9 mouse cellular contexts compared by ENCODE assay signal in the genomic region with DNA sequence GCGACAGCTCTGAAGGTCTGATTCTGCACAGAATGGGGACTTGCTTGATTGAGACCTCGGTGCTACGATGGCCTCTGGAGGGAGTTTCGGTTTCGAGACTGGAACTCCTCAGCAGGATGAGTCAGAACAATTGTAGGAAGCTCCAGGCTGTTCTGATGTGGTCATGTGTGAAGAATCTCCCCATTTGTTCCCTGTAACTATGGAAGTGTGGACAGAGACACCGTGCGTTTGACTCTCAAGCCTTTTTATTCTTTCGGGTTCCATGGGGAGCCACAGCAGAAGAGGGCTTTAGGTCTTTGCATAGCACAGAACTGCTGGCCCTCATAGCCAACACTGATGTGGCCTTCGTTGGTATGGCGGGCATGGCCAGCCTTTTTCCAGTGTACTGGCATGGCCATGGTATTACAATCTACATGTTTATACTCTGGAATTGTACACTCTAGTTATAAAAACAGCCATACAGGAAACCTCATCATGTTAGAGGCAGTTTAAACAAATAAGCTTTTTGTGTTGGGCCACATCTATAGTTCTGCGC. TPM values are rescaled to one million over a fixed set of nuclear protein-coding genes. Genes with fewer than 3 reads are reported as not detected.
DNase-seq lines count a peak whose midpoint lies in the region; ATAC-seq and TF ChIP-seq lines count a peak whose summit lies in the region.
"Had no signal": no experiment of that assay in that cellular context is flagged by ENCODE, and none has a peak within 500 bp of the region (broad histone marks: within the 10 kb centered on the region; RNA-seq: fewer than 3 reads in every experiment).

No protein-coding gene starts in this region.

- H3K36me3 ChIP-seq in thymus, adult 2 months (ENCODE audit: control insufficient read depth, insufficient read depth, low read length), result peaks cover 23% of the 10 kb centered on the region
- peaks cover 7% of the 10 kb centered on the region; the same call in 1 of the 2 replicates for H3K36me3 ChIP-seq in stomach, postnatal 0 days (ENCODE audit: control insufficient read depth, insufficient read depth, low read length)

- H3K27me3 ChIP-seq in thymus, adult 2 months (ENCODE audit: control insufficient read depth, insufficient read depth, low read length), result no peaks in the 10 kb centered on the region
- H3K27me3 ChIP-seq in stomach, postnatal 0 days (ENCODE audit: control insufficient read depth, insufficient read depth, low read length), result no peaks in the 10 kb centered on the region
- H3K27me3 ChIP-seq: embryonic facial prominence, embryonic 13.5 days had no signal

- TF ChIP-seq POLR2A in thymus, adult 2 months (IDR thresholded peaks at IDR 0.05; ENCODE audit: control insufficient read depth, extremely low read depth, insufficient read depth, low read length, poor library complexity), result no peak

- no peak overlapping the region for H3K9ac ChIP-seq in stomach, postnatal 0 days (ENCODE audit: low read length)
- H3K9ac ChIP-seq: embryonic facial prominence, embryonic 13.5 days had no signal

- DNase-seq in thymus, adult 2 months, result no peak
- no peak for DNase-seq in thymus, postnatal 14 days
- DNase-seq in heart, postnatal 14 days, result peak; percentile 46 to 52
- DNase-seq in lung, adult 18-20 months, result peak; percentile 64 to 66
- DNase-seq in stomach, postnatal 0 days (ENCODE audit: low spot score), result peak; percentile 13
- no peak for DNase-seq in MN1 (ENCODE audit: low spot score)
- DNase-seq in cerebellum, adult 11 months, result no peak
- DNase-seq in right cerebral cortex, postnatal 25 days, result no peak

- intact Hi-C loops in heart, postnatal 14 days (cut with DNase I), result no loop called here

- WGBS in thymus, adult 2 months, result 62% methylated on average over 11 of the region's 11 CpGs
- WGBS in stomach, postnatal 0 days, result 85% methylated on average over 11 of the region's 11 CpGs

- peak overlapping the region; percentile 6; the same call in 1 of the 2 replicates for H3K4me3 ChIP-seq in thymus, adult 2 months (ENCODE audit: control insufficient read depth, insufficient read depth, low read length)
- no peak overlapping the region for H3K4me3 ChIP-seq in stomach, postnatal 0 days (ENCODE audit: low read depth, low read length)
- H3K4me3 ChIP-seq: embryonic facial prominence, embryonic 13.5 days had no signal

- no peak for TF ChIP-seq CTCF in thymus, adult 2 months (IDR thresholded peaks at IDR 0.05; ENCODE audit: borderline replicate concordance, control insufficient read depth, extremely low read depth, insufficient read depth, low read length, poor library complexity)
- TF ChIP-seq CTCF in stomach, postnatal 0 days (IDR thresholded peaks at IDR 0.05; ENCODE audit: low read depth), result 0 out of 2 replicates have a peak, but pooled peaks have one; percentile 5

- H3K27ac ChIP-seq in thymus, adult 2 months (ENCODE audit: control insufficient read depth, insufficient read depth, low read length), result no peak overlapping the region
- H3K27ac ChIP-seq in stomach, postnatal 0 days (replicated peaks), result no peak overlapping the region
- H3K27ac ChIP-seq: embryonic facial prominence, embryonic 13.5 days had no signal

- H3K4me1 ChIP-seq in thymus, adult 2 months (replicated peaks; ENCODE audit: control insufficient read depth, insufficient read depth, low read length), result peaks cover 12% of the 10 kb centered on the region
- H3K4me1 ChIP-seq in stomach, postnatal 0 days (replicated peaks; ENCODE audit: control insufficient read depth, insufficient read depth), result no peaks in the 10 kb centered on the region; the same call in 1 of the 2 replicates
- H3K4me1 ChIP-seq: embryonic facial prominence, embryonic 13.5 days had no signal

- no peak overlapping the region for H3K4me2 ChIP-seq in stomach, postnatal 0 days (replicated peaks; ENCODE audit: low read depth)
- H3K4me2 ChIP-seq: embryonic facial prominence, embryonic 13.5 days had no signal

- TF ChIP-seq EP300 in stomach, postnatal 0 days (optimal IDR thresholded peaks at IDR 0.05), result no peak

- ATAC-seq in stomach, postnatal 0 days (ENCODE audit: low FRiP score, low TSS enrichment), result no peak

- H3K9me3 ChIP-seq in stomach, postnatal 0 days (ENCODE audit: control insufficient read depth, low read length), result no peaks in the 10 kb centered on the region
- H3K9me3 ChIP-seq: embryonic facial prominence, embryonic 13.5 days had no signal

RNA-seq across cellular contexts. Expression of a gene that starts 21.9 kb away (rescaled TPM):
- 16.2 and 21.3 TPM in 2 replicates for polyA plus RNA-seq in thymus, adult 2 months (2012; rRNA removed)
- 10 to 100 TPM; 25.9 to 28.2 TPM for total RNA-seq in heart, postnatal 14 days (2021)
- 8.2 and 9.3 TPM in 2 replicates for polyA plus RNA-seq in stomach, postnatal 0 days (2015; fragmentation: Nextera tagmentation; extraction: Ambion mirVana)

Comparison
In these comparisons a context has a peak if more than half of its experiments do, and no peak if none do; other contexts are left out.
1. DNase-seq: peak in heart, postnatal 14 days (2 of 2), lung, adult 18-20 months (2 of 2) and stomach, postnatal 0 days (single experiment); none in thymus, adult 2 months (single experiment), thymus, postnatal 14 days (single experiment), MN1 (single experiment), cerebellum, adult 11 months (single experiment) and right cerebral cortex, postnatal 25 days (single experiment).